Mouse (Mus musculus) Patski (cell line): Measurements from ENCODE around the gene Acoxl. TPM values are rescaled to one million over a fixed set of nuclear protein-coding genes. Genes with fewer than 3 reads are reported as not detected.
"Not testable (repeated sequence)": the region's sequence is repeated elsewhere in the genome, so short reads cannot be mapped to it uniquely, and the experiment has no call there.

ENCODE experiments used
- ATAC-seq: fragments of 100-300 bp; one replicate; pipeline ENCODE4 v1.8.0; 2021
- CTCF ChIA-PET: fragments of 350-600 bp; sonication (Branson Sonifier 250); formaldehyde crosslinking; loops from one replicate; lab custom pipeline; 2022; ENCODE audit warnings: inconsistent platforms; lab: Charles Lee
- POLR2A ChIA-PET: fragments of 350-600 bp; sonication (Branson Sonifier 250); formaldehyde crosslinking; loops from one replicate; lab custom pipeline; 2022; ENCODE audit warnings: antibody characterized with exemption, inconsistent platforms; lab: Charles Lee
- DNase-seq: peaks from one replicate; pipeline ENCODE4 v3.0.0-alpha.2; 2011; ENCODE audit warnings: low read depth, low spot score
- H3K27me3 ChIP-seq: fragments of 371-371 bp; one replicate; pipeline ENCODE4 v1.5.1; 2021
- CTCF ChIP-seq: fragments of 100-300 bp; IDR thresholded peaks from one replicate; pipeline ENCODE4 v1.5.1; 2021
- in situ Hi-C: fragments of 300-500 bp; cut with MboI; formaldehyde crosslinking; loops from 3 replicates; pipeline ENCODE4 v1.11.1; 2018; ENCODE audit warnings: low pct_unique_long_range_greater_than_20kb, mixed read lengths
- polyA plus RNA-seq: library from polyadenylated mRNA; unstranded; gene quantifications from one replicate; pipeline ENCODE4 v1.2.3, GENCODE M21; 2021

Acoxl gene
- polyA plus RNA-seq, 1 experiment from 2014 or later, result 0.03 TPM

DNA sequence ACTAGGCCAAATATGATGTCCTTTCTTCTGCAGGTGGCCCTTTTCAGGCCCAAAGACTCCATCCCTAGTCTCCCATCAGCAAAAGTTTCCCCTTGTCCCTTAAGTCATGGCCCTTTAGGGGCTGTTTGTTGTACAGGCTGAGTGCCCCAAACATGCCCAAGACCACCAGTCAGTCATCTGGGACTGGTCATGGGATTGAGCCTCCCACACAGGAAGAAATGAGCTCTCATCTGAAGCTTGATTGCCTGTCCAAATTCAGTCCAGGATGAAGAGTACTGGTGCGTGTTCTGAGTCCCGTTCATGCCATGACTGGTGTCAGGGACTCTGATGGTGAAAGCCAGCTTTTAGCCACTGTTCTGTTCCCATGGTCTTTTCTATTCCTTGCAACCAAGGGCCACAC lies 253.8 kb downstream of the Acoxl start:
- H3K27me3 ChIP-seq, result no peaks in the 10 kb centered on the region
- ChIA-PET POLR2A (no interaction called here), CTCF (interaction anchor here (1.1 to 1.6 kb wide), 2 partner anchors 12 to 20 kb away, joined by 3 read pairs; no protein-coding TSS in a partner anchor)
- TF ChIP-seq CTCF, result no peak
- in situ Hi-C loops, result no loop called here
- no peak for ATAC-seq
- DNase-seq, result no peak

DNA sequence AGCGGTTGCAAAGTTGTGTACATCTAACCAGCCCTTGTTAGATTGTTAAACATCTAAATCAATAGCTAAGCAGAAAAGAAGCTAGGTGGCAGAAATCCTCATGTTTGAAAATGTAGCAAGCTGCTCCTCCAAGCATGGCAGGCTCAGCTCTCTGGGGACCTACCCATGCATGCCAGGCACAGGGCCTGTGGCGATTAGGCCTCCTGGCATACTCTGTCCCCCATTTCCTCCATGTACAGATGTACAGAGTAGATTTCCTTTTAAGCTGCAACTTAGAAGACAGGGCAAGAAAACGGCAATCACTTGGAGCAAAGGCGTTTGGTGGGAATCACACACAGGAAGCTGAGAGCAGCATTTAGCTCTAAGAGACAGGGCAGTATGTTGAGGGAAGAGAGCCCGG lies 255.5 kb downstream of the Acoxl start:
- no peak for DNase-seq
- in situ Hi-C loops, result no loop called here
- no peaks in the 10 kb centered on the region for H3K27me3 ChIP-seq
- no peak for TF ChIP-seq CTCF
- POLR2A ChIA-PET, result no interaction called here
- ATAC-seq, result no peak
- CTCF ChIA-PET, result no interaction called here

DNA sequence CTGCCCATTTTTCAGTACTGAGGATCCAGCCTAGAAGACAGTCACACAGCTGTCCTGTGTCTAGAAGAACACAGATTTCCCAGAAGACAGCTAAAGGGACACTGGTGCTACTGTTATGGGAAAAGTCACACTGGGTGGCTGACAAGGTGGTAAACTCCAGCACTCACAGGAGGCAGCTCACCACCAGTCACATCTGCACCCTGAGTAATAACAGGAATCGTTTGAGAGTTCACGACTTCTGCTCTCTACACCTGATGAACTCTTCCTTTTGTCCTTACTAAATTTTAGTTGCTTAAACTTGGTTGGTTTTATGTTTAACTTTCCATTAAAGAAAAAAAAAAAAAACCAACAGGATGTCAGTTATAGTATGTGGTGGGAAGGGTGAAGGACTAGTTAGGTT lies 255.9 kb downstream of the Acoxl start:
- ChIA-PET POLR2A (no interaction called here), CTCF (interaction anchor here (1.1 kb wide), 1 partner anchor 411 kb away, joined by 3 read pairs; no protein-coding TSS in a partner anchor)
- ATAC-seq (no peak), DNase-seq (no peak)
- no peak for TF ChIP-seq CTCF
- in situ Hi-C loops, result no loop called here
- no peaks in the 10 kb centered on the region for H3K27me3 ChIP-seq

DNA sequence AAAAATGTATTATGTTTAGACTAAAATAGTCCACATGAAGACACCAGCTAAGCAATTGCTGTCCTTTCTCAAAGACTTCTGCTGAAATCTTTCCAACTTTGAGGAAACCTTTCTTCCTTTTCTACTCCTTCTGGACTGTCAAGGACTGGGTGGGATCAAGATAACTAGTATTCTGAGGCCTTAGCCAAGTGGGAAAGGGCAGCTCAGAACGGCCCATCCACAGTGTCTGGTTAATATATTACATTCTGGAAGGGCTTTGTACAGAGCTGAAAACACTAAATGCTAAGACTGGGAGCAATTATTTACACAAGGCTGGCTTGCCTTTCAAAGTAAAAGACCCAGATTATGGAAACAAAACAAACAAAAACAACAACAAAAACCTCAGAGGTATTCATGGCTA lies 256.6 kb downstream of the Acoxl start:
- DNase-seq (no peak), ATAC-seq (no peak)
- TF ChIP-seq CTCF, result no peak
- H3K27me3 ChIP-seq, result peaks cover 6% of the 10 kb centered on the region
- in situ Hi-C loops, result no loop called here
- ChIA-PET POLR2A (no interaction called here), CTCF (interaction anchor here (1.1 kb wide), 1 partner anchor 412 kb away, joined by 3 read pairs; no protein-coding TSS in a partner anchor)

DNA sequence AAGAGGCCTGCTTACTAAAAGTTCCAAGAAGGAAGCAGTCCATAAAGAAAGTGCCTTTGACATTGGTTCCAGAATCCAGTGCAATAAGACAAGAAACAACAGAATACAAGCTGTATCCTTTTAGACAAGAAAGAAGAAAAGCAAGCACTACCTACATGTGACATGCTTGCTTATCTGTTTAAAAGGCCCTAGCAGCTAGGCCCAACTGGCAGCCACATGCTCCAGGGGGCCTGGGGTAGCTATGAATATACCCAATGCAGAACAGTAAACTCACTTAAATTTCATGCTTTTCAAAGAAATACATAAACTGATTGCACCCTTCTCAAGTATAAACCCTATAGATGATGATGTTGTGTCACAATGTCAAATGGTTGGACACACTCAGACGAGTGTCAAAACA lies 257.4 kb downstream of the Acoxl start:
- H3K27me3 ChIP-seq, result peaks cover 9% of the 10 kb centered on the region
- in situ Hi-C loops, result no loop called here
- ChIA-PET POLR2A (no interaction called here), CTCF (interaction anchor here (1.1 kb wide), 1 partner anchor 27 kb away, joined by 3 read pairs; no protein-coding TSS in a partner anchor)
- DNase-seq, result no peak
- no peak for ATAC-seq
- no peak for TF ChIP-seq CTCF

DNA sequence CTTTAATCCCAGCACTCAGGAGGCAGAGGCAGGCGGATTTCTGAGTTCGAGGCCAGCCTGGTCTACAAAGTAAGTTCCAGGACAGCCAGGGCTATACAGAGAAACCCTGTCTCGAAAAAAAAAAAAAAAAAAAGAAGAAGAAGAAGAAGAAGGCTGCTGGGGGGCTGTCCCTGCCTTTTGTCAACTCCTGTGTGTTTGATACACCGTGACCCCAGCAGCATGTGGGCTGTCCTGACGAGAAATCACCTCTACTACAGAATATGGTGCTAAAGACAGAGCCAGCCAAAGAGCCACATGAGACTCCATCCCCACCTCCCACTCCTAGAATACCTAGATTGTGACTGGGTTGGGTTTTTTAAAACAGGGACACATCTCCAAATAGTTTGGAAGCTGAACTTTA lies 259.4 kb downstream of the Acoxl start:
- CTCF ChIA-PET, DNase-seq, H3K27me3 ChIP-seq, ATAC-seq, in situ Hi-C loops, POLR2A ChIA-PET: not testable (repeated sequence)

DNA sequence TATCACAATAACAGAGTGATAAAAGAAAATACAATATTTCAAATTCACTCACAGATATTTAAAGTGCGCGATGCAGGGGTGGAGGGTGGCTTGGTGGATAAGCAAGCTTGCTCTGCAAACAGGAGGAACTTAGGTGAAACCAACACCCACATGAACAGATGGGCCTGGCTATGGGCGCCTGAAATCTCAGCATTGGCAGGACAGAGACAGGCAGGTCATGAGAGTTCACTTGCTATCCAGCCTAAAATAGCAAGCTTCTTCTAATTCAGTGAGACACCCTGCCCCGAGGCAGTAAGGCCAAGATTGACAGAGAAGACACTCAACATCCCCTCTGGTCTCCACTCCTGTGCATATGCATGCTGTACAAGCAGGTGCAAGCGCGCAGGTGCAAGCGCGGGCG lies 263.4 kb downstream of the Acoxl start:
- CTCF ChIA-PET, result no interaction called here
- no peak for TF ChIP-seq CTCF
- no peak for ATAC-seq
- no peak for DNase-seq
- POLR2A ChIA-PET, result no interaction called here
- in situ Hi-C loops, result loop anchor here (25.0 kb wide), 1 partner anchor 215 kb away; no protein-coding TSS in a partner anchor
- H3K27me3 ChIP-seq, result peaks cover 9% of the 10 kb centered on the region

DNA sequence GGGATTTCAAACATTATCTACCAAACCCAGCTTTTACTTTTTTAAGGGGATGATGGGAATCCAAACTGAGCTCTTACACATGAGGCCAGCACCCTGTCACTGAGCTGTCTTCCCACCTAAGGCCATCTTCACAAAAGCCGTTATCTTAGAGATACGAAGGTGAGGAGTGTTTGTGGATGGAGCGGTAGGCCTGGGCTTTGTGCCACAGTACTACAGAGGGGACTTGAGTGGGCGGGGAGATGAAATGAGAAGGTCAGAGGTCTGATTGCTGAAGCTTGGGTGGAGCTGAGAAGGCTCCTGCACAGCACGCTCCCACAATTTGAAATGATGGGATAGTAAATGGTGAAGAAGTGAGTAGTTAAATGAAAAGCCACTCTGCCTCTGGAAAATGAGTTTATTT lies 266.1 kb downstream of the Acoxl start:
- TF ChIP-seq CTCF, result no peak
- in situ Hi-C loops, result loop anchor here (25.0 kb wide), 1 partner anchor 218 kb away; no protein-coding TSS in a partner anchor
- H3K27me3 ChIP-seq, result peaks cover 8% of the 10 kb centered on the region
- POLR2A ChIA-PET, result no interaction called here
- CTCF ChIA-PET, result no interaction called here
- no peak for ATAC-seq
- no peak for DNase-seq

DNA sequence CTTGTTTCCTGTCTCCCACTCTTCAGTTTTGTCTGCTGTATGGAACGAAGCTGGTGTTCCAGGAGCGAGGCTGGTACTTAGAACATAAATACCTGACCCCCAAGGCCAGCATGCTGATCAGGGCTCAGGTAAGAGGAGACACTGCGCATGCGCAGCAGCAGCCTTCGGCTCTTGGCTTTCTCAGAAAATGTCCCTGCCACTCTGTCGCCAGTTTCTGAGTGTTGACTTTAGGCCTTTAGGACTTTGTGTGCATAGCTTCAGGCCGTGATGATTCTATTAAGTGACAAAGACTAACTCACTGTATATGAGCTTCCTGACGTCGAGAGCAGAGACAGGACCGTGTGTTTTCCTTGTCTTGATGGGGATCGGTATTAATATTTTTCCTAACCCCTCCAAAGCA lies 267.0 kb downstream of the Acoxl start:
- TF ChIP-seq CTCF, result no peak
- DNase-seq (no peak), ATAC-seq (no peak)
- in situ Hi-C loops, result loop anchor here (25.0 kb wide), 1 partner anchor 218 kb away; no protein-coding TSS in a partner anchor
- ChIA-PET POLR2A (no interaction called here), CTCF (interaction anchor here (1.0 kb wide), 1 partner anchor 17 kb away, joined by 3 read pairs; no protein-coding TSS in a partner anchor)
- H3K27me3 ChIP-seq, result no peaks in the 10 kb centered on the region

DNA sequence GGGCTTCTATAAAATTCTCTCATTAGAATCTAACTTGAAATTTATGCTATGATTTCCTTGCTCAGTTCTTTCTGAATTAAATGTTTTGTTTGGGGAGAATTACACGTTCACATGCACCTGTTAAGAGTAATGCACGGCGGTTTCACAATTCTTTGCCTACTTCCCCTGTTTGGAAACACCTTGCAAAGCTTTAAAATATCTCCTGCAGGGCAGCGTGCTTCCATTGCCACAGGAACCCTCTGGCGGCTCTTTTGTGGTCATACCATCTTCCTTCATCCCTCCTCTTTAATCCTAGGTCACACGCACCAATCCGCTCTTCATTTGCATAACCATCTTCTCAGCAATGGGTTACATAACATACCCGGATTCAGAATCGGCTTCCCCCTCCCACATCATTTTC lies 272.9 kb downstream of the Acoxl start:
- ATAC-seq (no peak), DNase-seq (no peak)
- ChIA-PET POLR2A (no interaction called here), CTCF (no interaction called here)
- in situ Hi-C loops, result loop anchor here (25.0 kb wide), 1 partner anchor 224 kb away; no protein-coding TSS in a partner anchor
- H3K27me3 ChIP-seq, result peaks cover 5% of the 10 kb centered on the region
- TF ChIP-seq CTCF, result no peak

DNA sequence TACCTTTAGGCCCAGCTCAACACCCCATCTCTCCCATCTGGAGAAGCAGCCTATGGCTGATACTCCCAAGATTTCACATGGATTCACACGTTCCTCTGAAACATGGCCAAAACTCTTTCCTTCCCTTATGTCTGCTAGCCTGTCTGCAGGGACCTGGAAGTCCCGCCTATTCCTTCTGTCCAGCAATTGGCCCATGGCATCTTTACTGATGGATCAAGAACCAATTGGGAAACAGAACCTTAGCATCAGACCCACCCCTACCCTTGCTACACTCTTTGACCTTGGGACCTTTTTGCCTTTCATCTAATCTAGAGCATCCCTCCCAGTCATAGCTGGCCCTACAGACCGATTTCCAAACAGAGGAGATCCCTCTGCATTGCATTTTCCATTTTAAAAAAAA lies 275.9 kb downstream of the Acoxl start:
- POLR2A ChIA-PET, result no interaction called here
- no peak for ATAC-seq
- TF ChIP-seq CTCF, result no peak
- in situ Hi-C loops, result loop anchor here (25.0 kb wide), 1 partner anchor 227 kb away; no protein-coding TSS in a partner anchor
- no peak for DNase-seq
- CTCF ChIA-PET, result no interaction called here
- peaks cover 9% of the 10 kb centered on the region for H3K27me3 ChIP-seq

DNA sequence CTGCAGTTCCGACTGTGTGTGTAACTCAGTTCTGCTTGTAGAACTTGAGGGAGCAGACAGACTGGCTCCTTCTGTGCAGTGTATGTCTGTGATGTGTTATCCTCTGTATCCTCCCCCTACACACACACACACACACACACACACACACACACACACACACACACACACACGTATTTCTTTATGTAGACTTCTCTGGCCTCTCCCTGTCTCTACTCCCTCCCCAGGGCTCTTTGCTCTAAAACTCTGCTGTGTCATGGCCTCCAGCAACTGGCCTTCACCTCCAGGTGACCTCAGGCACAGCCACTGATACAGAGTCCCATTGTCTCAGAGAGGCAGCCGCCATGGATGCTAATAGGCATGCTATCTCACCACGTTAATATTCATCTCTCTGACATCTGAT lies 276.9 kb downstream of the Acoxl start:
- POLR2A ChIA-PET, result no interaction called here
- in situ Hi-C loops, result loop anchor here (25.0 kb wide), 1 partner anchor 228 kb away; no protein-coding TSS in a partner anchor
- CTCF ChIA-PET, result no interaction called here
- TF ChIP-seq CTCF, result no peak
- DNase-seq (no peak), ATAC-seq (no peak)
- H3K27me3 ChIP-seq, result peaks cover 9% of the 10 kb centered on the region
